Mouse (Mus musculus) lung, adult 2 months (tissue): ENCODE data around the gene Chmp4b. TPM values are rescaled to one million over a fixed set of nuclear protein-coding genes. Genes with fewer than 3 reads are reported as not detected.

Experiments
- DNase-seq: peaks from one replicate; pipeline ENCODE4 v3.0.0; 2022
- H3K4me1 ChIP-seq: fragments of 200-500 bp; 2 replicates; pipeline ENCODE4 v1.6.1; 2011; ENCODE audit warnings: low read length; ENCODE audit not compliant: control insufficient read depth, insufficient read depth
- H3K4me3 ChIP-seq: fragments of 200-500 bp; replicated peaks from 2 replicates; pipeline ENCODE3; 2011; ENCODE audit warnings: low read depth, mild to moderate bottlenecking, control low read depth, low read length; ENCODE audit errors: extremely low read depth
- CTCF ChIP-seq: fragments of 200-500 bp; IDR thresholded peaks from 2 replicates; pipeline ENCODE4 v1.5.1; 2011; ENCODE audit warnings: mild to moderate bottlenecking, low read length, control low read depth; ENCODE audit not compliant: insufficient read depth
- POLR2A ChIP-seq: fragments of 200-500 bp; IDR thresholded peaks from 2 replicates; pipeline ENCODE4 v1.6.1; 2011; ENCODE audit warnings: low read depth, mild to moderate bottlenecking, control low read depth, low read length, borderline replicate concordance; ENCODE audit errors: extremely low read depth
- WGBS: fragments of 180-500 bp; shearing (Covaris S2); methylation state at CpG from one replicate; pipeline ENCODE4 v1.1.7; 2018; 5-methylcytosine and 5-hydroxymethylcytosine counted together
- polyA plus RNA-seq: library from polyadenylated mRNA; depleted of rRNA; stranded (reverse); fragments of >200 nt; gene quantifications from 2 replicates; pipeline ENCODE4 v1.2.3, GENCODE M21; 2012

Gene Chmp4b
- polyA plus RNA-seq, 1 experiment = 103 TPM

DNA sequence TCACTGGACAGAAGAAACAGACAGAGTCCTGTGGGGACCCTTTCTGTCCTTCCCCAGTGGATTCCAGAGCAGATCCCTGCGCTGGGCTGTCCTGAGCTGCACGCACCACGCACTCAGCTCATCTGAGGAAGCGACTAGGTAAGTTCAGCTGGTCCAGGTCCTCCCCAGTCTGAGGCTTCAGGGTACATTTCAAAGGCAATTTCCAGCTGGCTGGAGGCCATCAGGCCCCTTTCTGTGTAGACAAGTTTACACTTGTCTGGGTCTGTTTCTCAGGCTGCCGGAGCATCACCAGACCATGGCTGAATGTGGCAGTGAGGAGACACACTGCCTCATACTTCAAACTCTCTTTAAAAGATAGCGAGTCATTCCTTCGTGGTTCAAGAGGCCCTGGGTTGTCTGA lies 55.8 kb downstream of the Chmp4b start:
- WGBS = 71% methylated on average over 7 of the region's 7 CpGs
- H3K4me1 ChIP-seq = no peaks in the 10 kb centered on the region
- TF ChIP-seq CTCF (no peak), POLR2A (no peak)
- no peak for DNase-seq
- H3K4me3 ChIP-seq = no peak overlapping the region

DNA sequence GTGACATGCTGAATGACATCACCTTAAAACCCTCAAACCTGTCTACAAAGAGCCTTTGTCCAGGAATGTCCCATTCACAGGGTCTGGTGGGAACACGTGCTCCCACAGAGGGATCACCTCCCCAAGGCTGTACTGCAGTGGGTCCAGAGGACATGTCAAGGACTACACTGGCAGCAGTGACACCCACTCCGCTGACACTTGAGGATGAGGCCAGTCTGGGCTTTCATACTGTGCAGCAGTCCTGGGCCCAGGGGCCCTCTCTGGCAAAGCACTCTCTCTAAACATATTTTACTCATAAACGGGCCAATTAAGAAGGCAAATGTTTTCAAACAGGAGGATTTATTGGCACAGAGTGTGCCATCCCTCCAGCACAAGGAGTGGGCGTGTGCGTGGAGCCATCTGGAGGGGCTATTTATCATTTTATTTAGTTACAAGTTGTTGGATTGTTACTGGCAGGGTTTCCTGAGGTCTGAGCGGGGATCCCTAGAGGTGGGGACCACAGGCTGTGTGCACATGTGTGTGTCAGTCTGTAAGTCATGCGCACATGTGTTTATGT lies 56.4 kb downstream of the Chmp4b start:
- Histone ChIP-seq H3K4me3 (no peak overlapping the region), H3K4me1 (no peaks in the 10 kb centered on the region)
- WGBS = 63% methylated on average over 7 of the region's 7 CpGs
- no peak for DNase-seq
- TF ChIP-seq CTCF = no peak
- TF ChIP-seq POLR2A = no peak

DNA sequence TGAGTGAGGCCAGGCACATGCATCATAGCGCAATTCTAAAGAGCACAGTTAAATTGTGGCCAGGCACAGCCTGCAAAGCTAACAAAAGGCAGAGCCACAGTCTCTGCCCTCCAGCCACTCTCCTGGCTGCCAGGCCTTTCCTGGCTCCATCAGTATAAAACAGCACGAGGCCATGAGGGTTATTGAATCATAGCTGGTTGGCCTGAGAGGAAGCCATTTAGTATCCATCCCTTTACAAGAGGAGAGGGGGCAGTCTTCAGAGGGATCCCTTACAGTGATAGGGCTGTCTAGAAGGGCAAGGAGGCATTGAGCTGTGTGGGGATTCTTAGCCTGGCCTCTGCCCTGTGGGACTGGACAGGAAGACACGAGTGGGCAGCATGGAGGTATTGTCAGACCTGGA lies 60.2 kb downstream of the Chmp4b start:
- Histone ChIP-seq H3K4me3 (no peak overlapping the region), H3K4me1 (no peaks in the 10 kb centered on the region)
- TF ChIP-seq POLR2A (no peak), CTCF (no peak)
- DNase-seq = no peak
- 51% methylated on average over 3 of the region's 3 CpGs for WGBS

DNA sequence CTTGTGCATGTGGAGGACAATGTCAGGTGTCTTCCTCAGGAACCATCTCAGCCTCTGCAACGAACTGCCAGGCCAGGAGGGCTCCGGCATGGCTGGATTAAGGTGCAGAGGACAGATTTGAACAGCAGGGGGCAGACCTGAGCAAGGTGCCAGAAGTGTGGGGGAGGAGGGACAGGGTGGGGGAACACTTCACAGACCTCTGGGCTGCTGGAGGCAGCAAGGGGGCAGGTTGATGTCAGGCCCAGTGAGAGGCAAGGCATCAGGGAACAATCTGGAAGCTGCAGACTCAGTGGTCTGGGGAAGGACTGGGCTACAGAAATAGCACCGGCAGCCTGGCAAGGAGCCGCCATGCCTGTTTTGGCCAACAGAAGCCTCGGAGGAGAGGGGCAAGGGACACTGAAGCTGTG lies 60.8 kb downstream of the Chmp4b start:
- peak; percentile 63 for DNase-seq
- WGBS = 34% methylated on average over 5 of the region's 5 CpGs
- Histone ChIP-seq H3K4me3 (no peak overlapping the region), H3K4me1 (no peaks in the 10 kb centered on the region)
- TF ChIP-seq CTCF (peak; percentile 74), POLR2A (no peak)

DNA sequence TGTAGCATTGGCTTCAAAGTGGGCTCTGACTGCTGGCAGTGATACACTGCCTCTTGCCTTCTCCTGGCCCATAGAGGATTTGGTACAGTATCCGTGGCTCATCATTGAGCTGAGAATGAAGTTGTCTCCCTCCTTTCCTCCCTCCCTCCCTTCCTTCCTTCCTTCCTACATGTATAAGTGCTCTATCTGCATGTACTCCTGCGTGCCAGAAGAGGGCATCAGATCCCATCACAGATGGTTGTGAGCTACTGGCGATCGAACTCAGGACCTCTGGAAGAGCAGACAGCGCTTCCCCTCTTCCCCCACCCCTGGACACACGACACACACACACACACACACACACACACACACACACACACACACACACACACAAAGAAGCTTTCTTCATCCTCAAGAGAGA lies 61.6 kb downstream of the Chmp4b start:
- WGBS = 37% methylated on average over 6 of the region's 6 CpGs
- DNase-seq = no peak
- TF ChIP-seq POLR2A (no peak), CTCF (peak; percentile 56; the same call in 1 of the 2 replicates)
- Histone ChIP-seq H3K4me3 (no peak overlapping the region), H3K4me1 (no peaks in the 10 kb centered on the region)

DNA sequence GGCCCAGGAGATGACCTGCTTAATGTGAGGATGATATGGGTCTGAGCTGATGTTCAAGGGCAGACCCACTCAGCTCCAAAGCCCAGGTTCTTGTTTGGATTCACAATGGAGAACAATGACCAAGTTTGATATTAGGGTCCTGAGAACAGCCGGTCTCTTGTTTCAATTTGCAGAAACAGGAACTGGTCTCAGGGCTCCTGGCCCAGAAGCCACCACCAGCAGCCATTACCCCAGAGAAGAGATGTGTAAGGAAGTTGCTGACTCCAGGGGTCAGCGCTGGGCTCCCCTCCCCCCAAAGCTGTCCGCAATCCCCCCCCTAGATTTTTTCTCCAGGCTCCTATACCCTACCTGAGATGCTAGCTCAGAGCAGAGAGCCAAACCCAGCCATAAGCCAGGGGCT lies 62.5 kb downstream of the Chmp4b start:
- no peak for DNase-seq
- no peak overlapping the region for H3K4me3 ChIP-seq
- 60% methylated on average over 3 of the region's 3 CpGs for WGBS
- no peaks in the 10 kb centered on the region for H3K4me1 ChIP-seq
- TF ChIP-seq POLR2A = no peak
- TF ChIP-seq CTCF = no peak

DNA sequence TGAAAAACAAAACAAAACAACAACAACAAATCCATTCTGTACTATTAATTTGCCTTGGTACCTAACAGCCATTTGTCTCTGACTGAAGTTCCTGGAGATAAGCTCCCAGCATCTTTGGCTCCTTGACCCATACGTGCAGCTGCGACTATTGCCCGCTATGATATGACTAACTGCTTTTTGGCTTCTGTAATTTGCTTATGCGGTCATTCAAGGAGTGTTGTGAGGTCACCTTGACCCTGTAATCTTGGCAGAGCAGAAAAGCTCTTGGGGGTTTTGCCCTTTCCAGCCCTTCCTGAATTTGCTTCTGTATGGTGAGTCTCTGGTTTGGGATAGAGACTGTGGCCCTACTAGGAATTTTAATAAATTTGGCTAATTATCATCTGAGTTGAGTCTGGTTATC lies 65.1 kb downstream of the Chmp4b start:
- Histone ChIP-seq H3K4me3 (no peak overlapping the region), H3K4me1 (no peaks in the 10 kb centered on the region)
- 68% methylated on average over 4 of the region's 4 CpGs for WGBS
- no peak for DNase-seq
- TF ChIP-seq CTCF (no peak), POLR2A (no peak)

DNA sequence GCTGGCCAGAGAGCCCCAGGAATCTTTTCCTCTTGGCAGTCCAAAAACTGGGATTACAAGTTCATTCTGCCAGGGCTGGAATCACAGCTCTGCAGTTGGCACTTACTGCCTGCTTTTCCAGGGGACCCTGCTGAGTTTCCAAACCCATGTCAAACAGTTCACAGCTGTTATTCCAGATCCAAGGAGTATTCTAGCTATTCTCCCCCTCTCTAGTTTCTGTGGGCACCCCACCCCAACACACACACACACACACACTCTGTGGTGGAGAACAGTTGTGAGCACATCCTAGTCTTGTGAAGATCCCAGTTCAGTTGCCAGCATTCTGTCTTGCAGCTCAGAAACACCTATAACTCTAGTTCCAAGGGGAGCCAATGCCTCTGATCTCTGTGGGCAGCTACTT lies 65.6 kb downstream of the Chmp4b start:
- TF ChIP-seq POLR2A = no peak
- no peak for TF ChIP-seq CTCF
- no peak for DNase-seq
- Histone ChIP-seq H3K4me3 (no peak overlapping the region), H3K4me1 (no peaks in the 10 kb centered on the region)

DNA sequence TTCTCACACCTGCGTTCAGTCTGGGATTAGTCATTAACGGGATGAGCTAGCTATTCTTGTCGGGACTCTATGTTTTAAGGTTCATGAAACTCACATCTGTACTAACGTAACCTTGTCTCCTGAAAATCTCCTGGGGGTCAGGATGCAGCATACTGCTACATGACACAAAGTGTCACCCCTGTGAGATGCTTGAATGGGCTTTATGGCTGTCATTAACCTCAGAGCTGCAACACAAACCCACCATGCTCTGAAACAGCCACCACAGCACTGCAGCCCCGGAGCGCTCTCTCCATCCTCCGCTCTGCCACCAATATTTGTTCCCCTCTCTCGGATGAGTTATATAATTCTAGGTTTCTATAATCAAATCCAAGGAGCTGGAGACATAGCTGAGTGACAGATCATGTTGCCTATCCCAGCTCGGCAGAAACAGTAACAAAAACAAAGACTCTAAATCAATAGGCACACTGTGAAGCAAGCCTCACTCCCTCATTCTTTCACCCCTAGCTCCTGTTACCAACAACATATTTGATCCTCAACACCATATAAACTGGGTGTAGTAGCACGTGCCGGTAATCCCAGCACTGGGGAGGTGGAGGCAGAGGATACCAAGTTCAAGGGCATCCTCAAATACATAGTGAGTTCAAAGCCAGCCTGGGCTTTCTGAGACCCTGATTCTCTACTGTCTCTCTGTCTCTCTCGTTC lies 67.5 kb downstream of the Chmp4b start:
- no peak for TF ChIP-seq POLR2A
- no peak for TF ChIP-seq CTCF
- Histone ChIP-seq H3K4me1 (no peaks in the 10 kb centered on the region), H3K4me3 (no peak overlapping the region)
- WGBS = 88% methylated on average over 12 of the region's 12 CpGs
- DNase-seq = no peak

DNA sequence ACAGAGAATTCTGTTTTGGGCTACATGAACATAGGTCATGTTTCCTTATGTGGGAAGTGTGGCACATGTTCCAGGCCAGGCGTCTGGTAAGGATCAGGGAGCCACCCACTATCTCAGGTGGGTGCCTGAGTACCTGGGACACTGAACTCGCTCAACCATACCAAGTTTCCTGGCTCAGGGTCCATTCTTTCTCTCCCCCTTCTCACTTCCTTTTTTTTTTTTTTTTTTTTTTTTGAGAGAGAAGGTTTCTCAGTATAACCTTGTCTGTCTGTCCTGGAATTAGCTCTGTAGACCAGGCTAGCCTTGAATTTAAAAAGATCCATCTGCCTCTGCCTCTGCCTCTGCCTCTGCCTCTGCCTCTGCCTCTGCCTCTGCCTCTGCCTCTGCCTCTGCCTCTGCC lies 68.8 kb downstream of the Chmp4b start:
- WGBS = 77% methylated on average over 2 of the region's 2 CpGs

More for the DNA sequence above, 68.8 kb downstream of the Chmp4b start:
- Histone ChIP-seq H3K4me1 (no peaks in the 10 kb centered on the region), H3K4me3 (no peak overlapping the region)
- no peak for TF ChIP-seq POLR2A
- no peak for TF ChIP-seq CTCF
- DNase-seq = no peak
